Mouse (Mus musculus) hindbrain, postnatal 0 days (tissue): ENCODE data around the gene Tmem212. TPM values are rescaled to one million over a fixed set of nuclear protein-coding genes. Genes with fewer than 3 reads are reported as not detected.

Source experiments
- ATAC-seq: fragments of 200-750 bp; cut with Nextera tagmentation; 2 replicates; pipeline ENCODE4 v1.8.0; 2017; ENCODE audit warnings: mild to moderate bottlenecking, moderate TSS enrichment, moderate library complexity
- DNase-seq: peaks from one replicate; pipeline ENCODE4 v3.0.0-alpha.2; 2015; ENCODE audit warnings: low spot score
- H3K27ac ChIP-seq: fragments of 300-500 bp; sonication (generic); 2 replicates; pipeline ENCODE4 v1.5.1; 2014; ENCODE audit warnings: mild to moderate bottlenecking
- H3K27me3 ChIP-seq: fragments of 300-500 bp; sonication (generic); 2 replicates; pipeline ENCODE4 v1.6.1; 2014; ENCODE audit warnings: low read length, mixed read lengths; ENCODE audit not compliant: insufficient read depth
- H3K36me3 ChIP-seq: fragments of 300-500 bp; sonication (generic); 2 replicates; pipeline ENCODE4 v1.6.1; 2014; ENCODE audit warnings: low read length, mixed read lengths; ENCODE audit not compliant: insufficient read depth
- H3K4me1 ChIP-seq: fragments of 300-500 bp; sonication (generic); 2 replicates; pipeline ENCODE4 v1.6.1; 2014; ENCODE audit warnings: antibody characterized with exemption, low read length, mixed read lengths; ENCODE audit not compliant: insufficient read depth
- H3K4me2 ChIP-seq: fragments of 300-500 bp; sonication (generic); 2 replicates; pipeline ENCODE4 v1.6.1; 2014; ENCODE audit warnings: low read depth, mild to moderate bottlenecking, low read length, moderate library complexity, mixed read lengths
- H3K4me3 ChIP-seq: fragments of 300-500 bp; sonication (generic); 2 replicates; pipeline ENCODE4 v1.5.1; 2014; ENCODE audit warnings: low read length
- H3K9ac ChIP-seq: fragments of 300-500 bp; sonication (generic); replicated peaks from 2 replicates; pipeline ENCODE4 v1.6.1; 2014; ENCODE audit warnings: mild to moderate bottlenecking, low read length, moderate library complexity, mixed read lengths
- H3K9me3 ChIP-seq: fragments of 300-500 bp; sonication (generic); 2 replicates; pipeline ENCODE4 v1.6.1; 2016; ENCODE audit warnings: low read length, mixed read lengths
- CTCF ChIP-seq: IDR thresholded peaks from 2 replicates; pipeline ENCODE4 v1.5.1; 2016; ENCODE audit warnings: antibody characterized with exemption, control low read depth, low read depth
- WGBS: fragments of 180-500 bp; shearing (Covaris S2); extraction: QIAGEN DNeasy Blood & Tissue Kit; methylation state at CpG from one replicate; pipeline ENCODE4 v1.1.7; 2014; 5-methylcytosine and 5-hydroxymethylcytosine counted together
- polyA plus RNA-seq: library from polyadenylated mRNA; unstranded; fragments of >200 nt; fragmentation: Nextera tagmentation; extraction: Ambion mirVana; gene quantifications from 2 replicates; pipeline ENCODE4 v1.2.1, GENCODE M21; 2015
- total RNA-seq: library from RNA; depleted of rRNA; stranded (reverse); fragments of >200 nt; gene quantifications from 2 replicates; pipeline ENCODE4 v1.2.3, GENCODE M21; 2014

The Tmem212 gene
- total and polyA plus RNA-seq, 2 experiments from 2014 or later: 1.6 to 7.2 TPM

- H3K4me1 ChIP-seq: no peaks in the 10 kb centered on the region
- H3K4me3 ChIP-seq: no peak overlapping the region
- H3K27ac ChIP-seq: no peak overlapping the region
- H3K27me3 ChIP-seq: no peaks in the 10 kb centered on the region
- H3K4me2 ChIP-seq: no peak overlapping the region
- H3K9ac ChIP-seq: no peak overlapping the region
- WGBS: 89% methylated on average over 3 of the region's 3 CpGs
- no peaks in the 10 kb centered on the region for H3K36me3 ChIP-seq
- no peak for ATAC-seq
- no peaks in the 10 kb centered on the region for H3K9me3 ChIP-seq
- TF ChIP-seq CTCF: no peak
- no peak for DNase-seq
Measured at GRCm38 (mm10) chr3:27909016-27909415, 12.8 kb upstream of the Tmem212 start.

- DNase-seq (no peak), ATAC-seq (no peak)
- Histone ChIP-seq H3K4me2 (no peak overlapping the region), H3K9ac (no peak overlapping the region), H3K4me1 (no peaks in the 10 kb centered on the region), H3K36me3 (no peaks in the 10 kb centered on the region), H3K27me3 (no peaks in the 10 kb centered on the region), H3K4me3 (no peak overlapping the region), H3K9me3 (no peaks in the 10 kb centered on the region), H3K27ac (no peak overlapping the region)
- WGBS: 77% methylated on average over 2 of the region's 2 CpGs
- no peak for TF ChIP-seq CTCF
Measured at GRCm38 (mm10) chr3:27908316-27908715, 12.1 kb upstream of the Tmem212 start.

GRCm38 (mm10) chr3:27907301-27907700 is 11.1 kb upstream of the Tmem212 start:
- Histone ChIP-seq H3K4me3 (no peak overlapping the region), H3K27me3 (no peaks in the 10 kb centered on the region), H3K27ac (no peak overlapping the region), H3K9ac (no peak overlapping the region), H3K9me3 (no peaks in the 10 kb centered on the region), H3K4me1 (no peaks in the 10 kb centered on the region), H3K4me2 (no peak overlapping the region), H3K36me3 (no peaks in the 10 kb centered on the region)
- WGBS: 86% methylated on average over 2 of the region's 2 CpGs
- no peak for ATAC-seq
- no peak for TF ChIP-seq CTCF
- no peak for DNase-seq

- Histone ChIP-seq H3K9ac (no peak overlapping the region), H3K4me3 (no peak overlapping the region), H3K4me2 (no peak overlapping the region), H3K36me3 (no peaks in the 10 kb centered on the region), H3K9me3 (no peaks in the 10 kb centered on the region), H3K27ac (no peak overlapping the region), H3K27me3 (no peaks in the 10 kb centered on the region), H3K4me1 (no peaks in the 10 kb centered on the region)
- 77% methylated on average over 7 of the region's 7 CpGs for whole genome bisulfite sequencing
- ATAC-seq (peak; percentile 53; the same call in 1 of the 2 replicates), DNase-seq (no peak)
- TF ChIP-seq CTCF: no peak
Measured at GRCm38 (mm10) chr3:27906647-27907209, 10.6 kb upstream of the Tmem212 start.

- Histone ChIP-seq H3K9me3 (no peaks in the 10 kb centered on the region), H3K4me1 (no peaks in the 10 kb centered on the region), H3K9ac (no peak overlapping the region), H3K4me3 (no peak overlapping the region), H3K27me3 (no peaks in the 10 kb centered on the region), H3K27ac (no peak overlapping the region), H3K36me3 (no peaks in the 10 kb centered on the region), H3K4me2 (no peak overlapping the region)
- DNase-seq (no peak), ATAC-seq (no peak)
- no peak for TF ChIP-seq CTCF
- 50% methylated on average over 13 of the region's 13 CpGs for WGBS
Measured at GRCm38 (mm10) chr3:27904659-27905330, 8.6 kb upstream of the Tmem212 start.

GRCm38 (mm10) chr3:27901846-27902245 is 5.7 kb upstream of the Tmem212 start:
- no peaks in the 10 kb centered on the region for H3K36me3 ChIP-seq
- no peak for ATAC-seq
- peak; percentile 32; the same call in 1 of the 2 replicates for TF ChIP-seq CTCF

GRCm38 (mm10) chr3:27899012-27899726 is 3.0 kb upstream of the Tmem212 start:
- 0 out of 2 replicates have a peak, but pooled peaks have one; percentile 10 for ATAC-seq
- Histone ChIP-seq H3K27me3 (no peaks in the 10 kb centered on the region), H3K27ac (no peak overlapping the region), H3K4me2 (no peak overlapping the region), H3K36me3 (no peaks in the 10 kb centered on the region), H3K9ac (no peak overlapping the region), H3K4me3 (no peak overlapping the region), H3K9me3 (no peaks in the 10 kb centered on the region), H3K4me1 (no peaks in the 10 kb centered on the region)
- TF ChIP-seq CTCF: no peak
- DNase-seq: peak; percentile 51
- 62% methylated on average over 13 of the region's 13 CpGs for WGBS

More at GRCm38 (mm10) chr3:27901846-27902245, 5.7 kb upstream of the Tmem212 start:
- Histone ChIP-seq H3K4me2 (no peak overlapping the region), H3K9ac (no peak overlapping the region), H3K27me3 (no peaks in the 10 kb centered on the region), H3K4me1 (no peaks in the 10 kb centered on the region), H3K4me3 (no peak overlapping the region), H3K9me3 (no peaks in the 10 kb centered on the region), H3K27ac (no peak overlapping the region)
- DNase-seq: no peak
- WGBS: 93% methylated on average over 6 of the region's 6 CpGs
